Mouse (Mus musculus) WW6 (cell line): ENCODE data around the gene Lcmt1.

Experiments
- DNase-seq: peaks from one replicate; pipeline ENCODE4 v3.0.0-alpha.2; 2013; ENCODE audit warnings: low read depth, low spot score

Lcmt1 gene

DNA sequence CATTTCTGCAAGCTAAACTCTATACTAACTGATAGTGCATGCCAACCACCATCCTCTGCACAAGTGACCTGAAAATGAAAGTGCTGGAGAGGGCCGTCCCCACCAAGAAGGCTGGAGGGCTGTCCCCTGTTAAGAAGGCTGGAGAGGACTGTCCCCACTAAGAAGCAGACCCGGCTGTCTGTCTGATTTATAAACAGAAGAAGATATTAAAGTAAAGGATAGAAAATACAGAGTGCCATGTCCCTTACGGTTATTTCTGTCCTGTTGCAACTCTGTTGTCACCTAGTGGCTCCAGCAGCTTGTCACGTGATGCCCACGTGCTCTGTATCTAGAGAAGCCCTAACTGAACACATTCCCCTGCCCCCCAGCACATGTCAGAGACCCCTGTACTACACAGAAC lies 9.4 kb upstream of the Lcmt1 start:
- no peak for DNase-seq

DNA sequence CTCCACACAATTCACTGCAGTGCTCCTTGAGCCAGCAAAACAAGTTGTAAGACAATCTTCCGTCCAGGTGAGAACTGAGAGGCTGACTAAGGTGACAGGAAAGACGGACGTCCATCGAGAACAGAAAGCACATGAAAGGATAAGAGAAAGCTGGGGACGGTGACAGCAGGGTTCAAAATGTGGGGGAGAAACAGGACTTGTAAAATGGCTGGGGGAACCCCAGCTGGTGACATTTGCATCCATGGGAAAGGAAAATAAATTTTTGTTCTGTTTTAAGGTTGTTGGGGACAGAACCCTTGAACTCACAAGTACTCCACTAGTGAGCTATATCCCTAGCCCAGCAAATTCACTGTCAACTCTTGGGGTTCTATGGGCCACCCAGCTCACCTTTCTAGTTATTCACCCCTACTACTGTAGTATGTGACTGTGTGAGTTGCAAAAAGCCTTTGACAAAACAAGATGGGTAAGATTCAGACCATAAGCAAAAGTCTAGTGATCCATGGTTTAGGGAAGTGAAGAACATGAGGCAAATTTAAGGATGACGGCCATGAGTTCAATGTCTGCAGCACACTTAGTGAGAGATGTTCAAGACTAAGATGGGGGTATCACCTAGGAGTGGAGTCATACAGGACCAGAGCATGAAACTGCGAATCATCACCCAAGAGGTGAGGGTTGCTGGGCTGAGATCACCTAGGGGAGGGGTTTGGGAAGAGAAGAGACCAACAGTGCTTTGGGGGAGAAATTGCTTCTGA lies 8.2 kb upstream of the Lcmt1 start:
- DNase-seq: no peak

GRCm38 (mm10) chr7:123362806-123363205 lies 6.8 kb upstream of the Lcmt1 start:
- DNase-seq: no peak

GRCm38 (mm10) chr7:123363971-123364370 lies 5.6 kb upstream of the Lcmt1 start:
- DNase-seq: no peak

- no peak for DNase-seq
Measured at GRCm38 (mm10) chr7:123365876-123366741, 3.5 kb upstream of the Lcmt1 start.

DNA sequence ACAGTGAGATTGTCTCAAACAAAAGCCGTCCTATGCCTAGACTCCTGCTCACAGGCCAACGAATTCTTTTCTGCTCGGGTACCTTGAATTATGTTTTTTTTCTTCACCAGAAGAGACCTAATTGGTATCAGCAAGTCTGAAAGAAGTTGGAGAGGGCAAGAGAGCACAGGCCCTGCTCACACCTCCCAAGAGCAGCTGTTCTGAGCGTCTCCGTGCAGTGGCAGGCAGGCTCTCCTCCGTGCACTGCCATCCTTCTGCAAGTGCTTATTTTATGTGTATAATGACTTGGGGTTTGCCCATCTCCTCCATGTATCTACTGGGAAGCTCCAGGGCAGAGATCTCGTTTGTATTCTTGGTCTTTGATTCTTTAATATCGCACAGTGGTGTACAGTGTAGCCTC lies 2.8 kb upstream of the Lcmt1 start:
- DNase-seq: no peak

GRCm38 (mm10) chr7:123367218-123368150 lies 2.1 kb upstream of the Lcmt1 start:
- DNase-seq: no peak

GRCm38 (mm10) chr7:123368187-123368586 lies 1.4 kb upstream of the Lcmt1 start:
- no peak for DNase-seq

- no peak for DNase-seq
Measured at GRCm38 (mm10) chr7:123368778-123369746, 522 bp upstream of the Lcmt1 start.

DNA sequence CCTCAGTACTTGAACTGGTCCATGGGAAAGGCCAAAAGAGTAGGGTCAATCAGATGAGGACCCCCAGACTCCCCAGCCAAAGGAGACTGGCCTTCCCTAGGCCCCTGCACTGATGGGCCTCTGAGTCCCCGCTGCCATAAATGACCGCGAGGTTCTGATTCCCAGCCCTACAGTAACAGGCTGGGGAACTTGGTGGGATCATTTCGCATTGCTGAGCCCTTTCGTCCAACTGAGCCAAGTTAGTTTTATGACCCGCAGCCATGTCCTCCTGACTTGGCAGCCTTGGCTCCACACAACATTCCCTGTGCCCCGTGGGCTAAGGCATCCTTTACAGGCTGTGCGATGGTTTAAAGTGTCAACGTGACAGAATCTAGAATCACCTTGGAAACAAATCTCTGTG lies 1.1 kb downstream of the Lcmt1 start:
- no peak for DNase-seq

- DNase-seq: no peak
Measured at GRCm38 (mm10) chr7:123371501-123371900, 1.9 kb downstream of the Lcmt1 start.

DNA sequence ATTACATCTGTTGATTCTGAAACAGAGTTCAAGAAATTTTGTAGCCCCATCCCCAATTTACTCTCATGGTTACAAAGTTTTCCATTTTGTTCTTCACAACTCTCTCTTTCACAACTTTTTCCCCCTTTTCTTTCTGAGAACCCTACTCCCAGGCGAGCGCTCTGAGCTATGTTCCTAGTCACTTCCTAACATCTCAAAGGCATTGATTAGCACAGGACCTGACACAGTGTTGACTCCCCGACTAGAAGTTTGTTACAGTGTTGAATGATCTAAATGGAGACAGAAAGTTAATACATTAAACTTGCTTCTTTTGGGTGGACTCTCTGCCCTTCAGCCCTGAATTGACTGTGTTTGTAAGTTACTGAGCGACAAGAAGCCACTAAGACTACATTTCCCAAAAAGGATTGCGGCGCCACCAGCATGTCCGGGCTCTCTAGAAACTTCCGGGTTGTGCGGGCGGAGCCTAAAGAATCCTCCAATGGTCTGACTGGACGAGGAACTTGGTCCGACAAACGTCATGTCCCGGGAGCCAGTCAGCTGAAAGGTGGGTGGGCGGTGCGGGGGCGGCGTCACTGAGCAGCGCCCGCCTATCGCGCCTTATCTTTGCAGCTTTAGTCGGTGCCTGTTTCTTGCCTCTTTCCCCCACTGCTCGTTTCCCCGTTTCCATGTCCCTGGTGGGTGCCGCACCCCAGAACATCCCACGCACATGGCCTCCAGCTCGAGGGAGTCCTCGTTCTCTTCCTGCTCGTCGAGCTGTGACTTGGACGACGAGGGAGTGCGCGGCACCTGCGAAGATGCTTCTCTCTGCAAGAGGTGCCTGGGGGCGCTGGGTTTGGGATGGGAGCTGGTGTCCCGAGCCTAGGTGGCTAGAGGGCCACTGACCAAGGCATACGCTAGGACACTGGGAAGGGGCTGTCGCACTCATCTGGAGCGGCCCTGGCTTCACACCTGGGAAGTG lies 8.1 kb downstream of the Lcmt1 start:
- DNase-seq: peak; percentile 87

GRCm38 (mm10) chr7:123385693-123386407 lies 16.3 kb downstream of the Lcmt1 start:
- no peak for DNase-seq

DNA sequence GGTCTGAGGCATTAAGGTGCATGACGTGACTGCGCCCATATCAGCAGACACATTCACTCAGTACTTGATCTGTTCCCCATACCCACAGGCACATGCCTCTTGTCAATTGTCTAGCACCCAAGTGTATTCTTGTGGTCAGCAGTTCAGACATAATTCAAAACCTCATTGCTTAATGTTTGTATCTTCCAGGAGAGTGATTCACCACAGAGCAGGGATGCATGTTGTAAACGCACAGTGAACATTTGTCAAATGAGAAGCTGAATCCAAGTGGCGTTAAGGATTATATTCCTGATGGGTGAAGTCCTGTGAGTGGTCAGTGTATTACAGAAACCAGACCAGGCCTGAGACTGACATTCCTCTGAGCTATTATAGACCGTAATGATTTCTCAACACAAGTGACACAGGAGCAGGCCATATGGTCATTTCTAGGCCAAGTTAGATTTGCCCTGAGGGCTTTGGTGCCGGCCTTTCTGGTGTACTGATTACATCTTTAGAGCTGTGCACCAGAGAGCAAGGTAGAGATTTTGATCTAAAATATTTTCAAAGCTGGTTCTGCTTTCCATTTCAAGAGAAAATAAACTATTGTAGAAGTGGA lies 20.2 kb downstream of the Lcmt1 start:
- DNase-seq: no peak

DNA sequence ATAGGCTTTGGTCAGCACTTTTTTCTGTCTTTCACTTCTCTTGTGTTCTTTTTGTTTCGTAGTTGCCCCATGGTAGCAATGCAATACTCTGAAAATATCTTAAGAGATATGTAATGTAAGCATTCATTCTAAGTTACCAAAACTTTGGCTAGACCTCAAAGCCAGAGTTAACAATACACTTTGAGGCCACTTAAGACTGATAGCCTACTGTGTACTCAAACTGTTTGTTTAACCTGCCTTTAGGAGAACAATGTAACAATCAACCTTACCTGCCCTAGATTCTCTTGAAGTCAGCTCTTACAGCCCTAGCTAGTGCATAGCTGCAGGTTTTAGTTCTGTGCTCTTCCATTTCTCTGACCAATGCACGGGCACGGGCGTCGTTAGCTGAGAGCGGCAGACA lies 24.7 kb downstream of the Lcmt1 start:
- no peak for DNase-seq

- DNase-seq: no peak
Measured at GRCm38 (mm10) chr7:123396900-123397299, 27.3 kb downstream of the Lcmt1 start.

DNA sequence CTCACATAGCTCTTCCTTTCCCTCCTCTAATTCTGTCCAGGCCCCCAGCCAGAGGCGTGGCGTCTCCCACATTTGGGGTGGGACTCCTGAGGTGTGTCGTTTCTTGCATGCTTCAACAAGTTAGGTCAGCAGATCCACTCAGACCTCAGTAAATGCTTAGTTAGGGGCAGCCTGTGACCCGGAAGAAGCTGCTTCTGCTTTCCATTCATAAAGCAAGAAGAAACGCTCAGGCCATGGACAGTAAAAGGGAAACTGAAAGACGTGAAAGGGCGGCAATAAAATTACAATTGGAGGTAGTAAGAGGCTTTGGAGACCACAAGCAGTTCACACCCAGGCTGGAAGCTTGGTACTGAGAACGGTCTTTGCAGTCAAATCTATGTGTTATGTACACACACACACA lies 27.8 kb downstream of the Lcmt1 start:
- no peak for DNase-seq

- DNase-seq: no peak
Measured at GRCm38 (mm10) chr7:123397931-123398330, 28.3 kb downstream of the Lcmt1 start.
